Mouse (Mus musculus) c-Kit-positive CD71-negative TER-119-negative erythroid progenitor cells, embryonic 14.5 days (primary cell): ENCODE data around the gene Akirin1.

Source experiments
- DNase-seq: peaks from one replicate; pipeline ENCODE4 v3.0.0-alpha.2; 2013; ENCODE audit warnings: low read depth

Akirin1 gene

DNA sequence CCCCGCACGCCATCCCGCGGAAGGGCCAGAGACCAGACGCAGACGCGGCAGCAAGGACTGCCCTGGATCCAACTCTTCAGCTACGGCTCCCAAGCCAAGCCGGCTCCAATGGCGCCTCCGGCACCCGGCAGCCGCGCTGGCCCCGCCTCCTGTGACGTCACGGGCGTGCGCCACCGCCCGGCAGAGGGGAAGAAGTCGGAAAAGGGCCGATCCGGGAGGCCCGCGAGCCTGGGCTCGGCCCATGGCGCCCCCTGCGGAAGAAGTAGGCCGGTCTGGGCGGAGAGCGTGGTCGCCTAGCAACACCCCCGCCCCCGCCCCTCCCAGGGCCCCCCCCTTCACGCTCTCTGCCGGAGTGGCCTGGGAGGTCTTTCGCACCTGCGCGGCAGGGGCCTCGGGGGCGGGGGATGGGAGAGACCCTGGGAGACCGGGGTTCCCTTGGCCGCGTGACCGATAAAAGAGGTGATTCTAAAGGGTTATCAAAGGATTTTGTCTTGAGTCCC is at the start of gene Akirin1:
Gene Akirin1 (minus strand): TSS at position 194 of the 500 bp plus-strand sequence.
- peak; percentile 88 for DNase-seq

DNA sequence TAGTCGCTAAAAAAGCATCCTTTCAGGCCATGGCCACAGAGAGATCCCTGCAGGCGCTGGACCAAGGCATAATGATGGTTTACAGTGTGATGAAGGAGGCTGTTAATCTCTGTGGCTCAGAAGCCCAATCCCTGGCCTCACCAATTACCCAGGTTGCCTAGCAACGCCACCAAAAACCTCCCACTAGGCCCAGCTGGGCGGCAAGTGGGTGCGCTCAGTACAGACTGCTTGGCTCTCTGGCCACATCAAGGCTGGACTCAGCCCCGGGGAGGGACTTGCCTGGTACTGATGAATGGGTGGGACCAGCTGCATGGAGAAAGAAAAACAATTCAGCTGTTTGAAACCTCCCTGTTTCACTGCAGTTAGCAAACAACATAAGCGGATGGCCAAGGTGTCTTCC is 47.7 kb upstream of the Akirin1 start:
- DNase-seq, result no peak

DNA sequence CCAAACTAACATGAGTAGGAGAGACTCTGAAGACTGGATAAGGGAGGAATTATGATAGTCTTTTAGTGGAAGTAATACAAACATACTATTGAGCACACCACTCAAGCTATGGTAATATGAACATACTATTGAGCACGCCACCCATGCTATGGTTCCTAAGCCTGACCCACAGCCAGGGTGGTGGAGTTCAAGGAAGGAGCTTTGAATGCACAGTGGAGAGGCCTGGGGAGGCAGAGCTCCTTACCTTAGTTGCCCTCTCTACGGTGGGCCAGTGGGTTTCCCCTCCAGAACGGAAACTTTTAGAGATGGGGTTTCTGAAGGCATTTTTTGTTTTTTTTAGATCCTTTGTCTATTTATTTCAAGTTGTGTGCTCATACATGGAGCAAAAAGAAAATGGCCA is 47.3 kb upstream of the Akirin1 start:
- no peak for DNase-seq

DNA sequence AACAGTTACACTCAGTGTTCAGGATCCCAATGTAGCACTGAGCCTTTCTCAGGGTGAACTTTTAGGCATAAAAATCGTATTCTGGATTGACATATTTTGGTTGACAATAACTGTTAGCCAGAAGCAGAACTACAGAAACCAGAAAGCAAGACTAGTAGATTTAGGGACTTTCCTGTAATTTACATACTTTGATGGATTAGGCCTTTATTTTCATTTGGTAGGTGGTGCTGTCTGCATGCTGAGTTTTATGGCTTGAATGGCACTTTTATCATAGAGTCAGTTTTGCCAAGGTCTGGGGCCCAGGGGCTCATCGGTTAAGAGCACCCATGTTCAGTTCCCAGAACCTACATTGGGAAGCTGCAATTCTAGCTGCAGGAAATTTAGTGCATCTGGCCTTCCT is 44.9 kb upstream of the Akirin1 start:
- DNase-seq, result no peak

DNA sequence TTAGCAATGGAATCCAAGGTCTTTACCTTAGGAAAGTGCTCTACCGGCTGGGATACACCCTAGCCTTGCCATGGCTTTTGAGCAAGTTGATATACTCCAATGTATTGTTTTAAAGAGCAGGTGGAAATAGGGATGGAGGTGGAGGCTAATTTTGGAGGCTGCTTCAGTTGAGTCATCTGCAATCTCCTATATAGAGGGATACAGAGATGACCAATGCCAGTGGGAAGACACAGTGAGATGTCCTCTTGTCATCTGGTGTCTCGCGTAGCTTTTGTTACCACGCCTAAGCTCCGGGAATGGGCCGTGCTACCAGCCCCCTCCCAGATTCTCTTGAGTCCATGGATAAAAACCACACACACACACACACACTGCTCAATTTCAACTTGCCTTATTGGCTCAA is 43.0 kb upstream of the Akirin1 start:
- DNase-seq, result no peak

DNA sequence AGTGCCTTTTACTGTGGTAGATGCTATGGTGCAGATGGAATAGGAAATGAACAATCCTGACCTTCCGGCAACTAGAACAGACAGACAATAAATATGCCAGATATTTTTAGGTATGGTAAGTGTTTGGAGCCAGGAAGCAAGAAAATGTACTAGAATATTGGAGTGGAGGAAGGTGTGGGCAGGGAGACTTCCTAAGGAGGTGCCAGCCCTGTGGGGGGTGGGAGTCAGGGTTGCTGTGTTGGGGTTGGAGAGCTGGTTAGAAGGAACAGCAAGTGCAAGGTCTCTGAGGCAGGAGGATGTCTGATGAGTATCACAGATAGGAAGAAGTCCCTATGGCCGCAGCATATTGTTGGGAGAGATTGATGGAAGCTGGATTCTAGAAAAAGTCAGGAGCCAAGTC is 42.5 kb upstream of the Akirin1 start:
- no peak for DNase-seq

DNA sequence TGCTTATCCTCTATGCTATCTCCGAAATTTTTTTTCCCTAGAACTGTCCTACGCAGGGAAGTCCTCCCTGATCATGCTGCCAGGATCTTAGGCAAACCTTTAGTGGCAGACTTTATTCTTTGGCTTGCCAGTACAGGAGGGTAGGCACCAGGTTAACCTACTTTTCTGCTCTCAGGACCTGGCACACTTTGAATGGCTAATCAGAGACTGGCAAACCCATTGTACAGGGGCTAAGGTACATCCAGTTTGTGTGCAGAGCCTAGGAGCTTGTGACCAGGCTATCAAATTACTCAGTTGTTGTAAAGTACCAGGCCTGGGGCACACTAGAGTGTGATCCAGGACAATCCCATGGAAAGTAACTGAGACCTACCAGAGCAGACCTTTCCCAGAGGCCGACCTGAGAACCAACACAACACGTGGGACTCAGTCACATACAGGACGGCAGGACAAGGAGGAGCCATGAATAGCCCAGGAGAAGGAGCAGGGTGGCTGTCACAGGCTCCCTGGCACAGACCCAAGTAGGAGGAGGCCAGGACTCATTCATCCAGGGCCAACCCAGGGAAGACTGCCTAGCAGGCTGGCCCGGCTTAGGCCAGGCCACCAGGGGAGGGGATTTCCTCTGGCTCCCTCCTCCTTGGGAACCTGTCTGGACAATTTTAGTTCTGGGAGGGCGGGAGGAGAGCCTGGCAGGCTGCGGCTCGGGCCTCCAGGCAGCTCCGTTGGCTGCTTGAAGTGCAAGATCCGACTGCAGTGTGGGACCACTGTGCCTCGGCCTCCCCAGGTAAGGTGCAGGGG is 37.2 kb upstream of the Akirin1 start, which contains the start of gene Rhbdl2:
Gene Rhbdl2 (plus strand): TSS at position 684 of the 795 bp plus-strand sequence.
- no peak for DNase-seq

DNA sequence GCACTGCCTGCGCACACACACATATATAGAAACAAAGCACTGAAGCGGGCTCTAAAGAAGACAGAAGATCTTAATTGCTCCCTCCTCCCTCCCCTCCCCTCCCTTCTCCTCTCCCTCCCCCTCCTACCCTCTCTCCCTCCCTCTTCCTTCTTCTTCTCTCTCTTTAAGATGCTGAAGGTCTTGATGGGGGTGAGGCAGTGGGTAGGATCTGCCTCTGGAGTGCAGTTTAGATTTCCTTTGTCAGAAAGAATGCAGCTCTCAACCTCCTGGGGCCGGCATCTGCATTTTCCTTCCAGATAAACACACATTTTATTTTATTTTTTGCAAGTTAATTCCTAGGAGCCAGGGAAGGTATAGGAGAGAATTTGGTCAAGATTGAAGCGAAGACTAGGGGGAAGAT is 18.1 kb upstream of the Akirin1 start:
- no peak for DNase-seq

DNA sequence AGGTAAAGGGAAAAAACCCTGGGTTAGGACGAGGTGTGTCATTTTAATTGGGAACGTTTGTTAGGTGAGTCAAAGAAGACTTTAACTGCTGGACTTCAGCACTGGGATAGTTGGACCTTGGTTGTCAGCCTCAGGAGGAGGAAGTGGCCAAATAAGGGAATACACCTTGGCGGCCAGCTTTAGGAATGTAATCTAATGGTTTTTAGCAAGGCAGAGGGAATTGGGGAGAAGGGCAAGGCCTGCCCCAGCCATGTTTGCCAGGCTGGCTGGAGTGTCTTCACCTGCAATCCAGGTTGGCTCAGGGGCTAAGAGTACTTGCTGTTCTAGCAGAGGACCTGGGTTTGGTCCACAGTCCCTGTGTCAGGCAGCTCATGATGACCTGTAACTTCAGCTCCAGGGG is 17.7 kb upstream of the Akirin1 start:
- DNase-seq, result no peak

DNA sequence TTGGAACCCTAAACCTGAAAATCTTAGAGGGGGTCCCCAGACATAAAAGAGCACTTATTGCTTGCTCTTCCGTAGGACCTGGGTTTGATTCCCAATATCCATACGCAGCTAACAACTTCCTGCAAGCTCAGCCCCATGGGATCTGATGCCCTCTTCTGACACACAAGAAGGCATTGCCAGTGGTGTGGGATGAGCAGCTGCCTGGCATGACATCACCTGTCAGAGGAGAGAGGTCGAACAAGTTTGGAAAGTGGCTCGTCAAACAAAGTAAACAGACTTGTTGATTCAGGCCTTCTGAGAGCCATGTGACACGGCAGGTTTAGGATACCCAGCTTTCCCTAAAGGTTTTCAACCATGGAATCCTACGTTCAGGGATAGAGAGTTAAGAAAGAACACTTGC is 14.9 kb upstream of the Akirin1 start:
- no peak for DNase-seq

DNA sequence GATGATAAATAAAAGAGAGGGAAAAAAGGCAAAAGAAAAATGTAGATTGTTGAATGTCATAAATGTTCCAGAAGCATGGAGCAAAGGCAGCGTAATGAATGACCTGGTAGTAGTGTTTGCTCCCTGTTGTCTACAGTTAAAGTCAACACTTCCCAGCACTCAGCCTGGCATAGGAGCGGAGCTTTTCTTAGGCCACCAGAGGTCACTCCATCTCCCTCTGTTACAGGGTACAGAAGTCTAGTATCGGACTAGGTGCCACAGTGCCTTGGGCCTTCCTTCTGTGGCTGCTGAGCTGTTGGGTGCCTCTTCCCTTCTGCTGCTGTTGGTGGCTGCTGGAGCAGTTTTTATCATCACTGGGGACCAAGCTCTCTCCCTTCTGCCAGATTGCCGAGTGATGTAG is 8.2 kb upstream of the Akirin1 start:
- no peak for DNase-seq

DNA sequence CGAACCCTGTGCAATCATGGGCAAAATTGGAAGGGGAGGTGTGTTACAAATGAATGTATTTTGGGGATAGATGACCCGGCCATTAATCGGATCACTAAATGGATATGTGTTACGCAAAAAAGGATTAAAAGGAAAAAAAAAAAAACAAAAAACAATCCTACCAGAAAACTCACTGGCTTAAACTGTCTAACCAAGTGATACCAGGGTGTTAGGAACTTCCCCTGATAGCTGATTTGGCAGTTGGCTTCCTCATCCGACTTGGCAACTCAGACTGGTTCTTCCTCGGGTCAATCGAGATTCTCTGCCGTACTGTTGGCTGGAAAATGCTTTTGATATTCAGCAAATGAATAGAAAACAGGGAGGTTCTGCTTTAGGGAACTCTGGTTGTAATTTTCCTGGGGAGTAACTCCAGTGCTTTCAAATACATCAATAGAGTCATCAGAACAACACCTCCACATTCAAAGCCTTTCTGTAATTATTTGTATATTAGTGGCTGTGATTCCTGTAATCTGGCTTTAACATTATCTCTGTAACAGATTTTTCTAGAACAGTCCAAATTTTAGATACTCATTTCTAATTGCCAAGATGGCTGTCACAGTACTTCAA is 665 bp upstream of the Akirin1 start:
- no peak for DNase-seq

DNA sequence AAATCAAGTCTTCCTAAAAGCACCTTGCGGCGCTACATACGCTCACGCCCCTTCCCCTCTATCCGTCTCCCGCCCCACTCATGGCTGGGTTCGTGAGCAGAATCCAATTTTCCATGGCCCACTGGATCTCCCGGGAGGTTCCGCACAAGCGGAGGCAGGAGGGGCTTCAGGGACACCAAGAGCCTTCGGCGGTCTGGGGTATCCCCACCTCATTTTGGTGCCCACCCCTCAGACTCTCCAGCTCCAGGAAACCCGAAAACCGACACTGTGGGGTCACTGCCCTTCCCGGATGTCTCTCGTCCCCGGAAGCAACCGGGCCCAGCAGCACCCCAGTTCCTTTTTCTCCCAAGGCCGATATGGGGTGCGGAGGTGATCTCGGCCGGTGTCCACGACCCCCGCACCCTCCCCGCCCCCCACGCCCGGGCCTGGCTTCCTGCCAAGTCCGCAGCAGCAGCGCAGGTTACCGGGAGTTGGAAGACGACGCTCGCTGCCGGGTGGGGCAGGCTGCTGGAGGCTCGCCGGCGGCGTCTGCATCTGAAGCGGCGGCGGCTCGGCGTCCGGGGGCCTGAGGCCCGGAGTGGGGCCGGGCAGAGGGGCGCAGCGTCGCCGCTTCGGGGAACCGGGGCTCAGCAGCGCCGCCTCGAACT is 538 bp downstream of the Akirin1 start:
- DNase-seq, result no peak

DNA sequence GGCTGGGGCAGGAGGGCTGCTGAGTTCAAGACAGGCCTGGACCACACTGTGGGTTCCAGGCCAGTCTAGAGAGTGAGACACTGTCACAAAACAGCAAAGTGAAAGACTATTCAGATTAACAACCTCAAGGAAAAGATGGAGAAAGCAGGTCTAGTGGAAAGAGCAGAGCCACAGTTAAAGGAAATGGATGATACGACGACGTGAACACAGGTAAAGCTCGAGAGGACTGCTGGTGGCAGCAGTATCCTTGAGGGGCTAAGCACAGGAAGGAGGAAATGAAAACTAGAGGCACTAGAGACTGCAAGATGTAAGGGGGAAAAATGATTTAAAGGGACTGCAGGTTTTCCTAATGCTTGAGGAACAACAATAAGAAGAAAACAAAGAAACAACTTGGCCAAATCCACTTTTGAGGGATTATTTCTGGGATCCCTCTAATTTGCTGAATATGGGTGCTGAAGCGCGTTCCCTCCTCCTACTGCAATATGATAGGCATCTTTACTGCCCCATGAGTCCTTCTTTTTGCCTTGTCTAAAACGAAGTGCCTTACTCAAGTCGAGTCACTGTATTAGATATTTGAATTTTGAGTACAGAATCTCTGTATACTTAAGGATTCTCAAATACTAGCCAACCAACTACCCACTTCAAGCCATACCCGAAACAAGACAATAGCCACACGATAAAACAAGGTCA is 1.3 kb downstream of the Akirin1 start:
- DNase-seq, result no peak

DNA sequence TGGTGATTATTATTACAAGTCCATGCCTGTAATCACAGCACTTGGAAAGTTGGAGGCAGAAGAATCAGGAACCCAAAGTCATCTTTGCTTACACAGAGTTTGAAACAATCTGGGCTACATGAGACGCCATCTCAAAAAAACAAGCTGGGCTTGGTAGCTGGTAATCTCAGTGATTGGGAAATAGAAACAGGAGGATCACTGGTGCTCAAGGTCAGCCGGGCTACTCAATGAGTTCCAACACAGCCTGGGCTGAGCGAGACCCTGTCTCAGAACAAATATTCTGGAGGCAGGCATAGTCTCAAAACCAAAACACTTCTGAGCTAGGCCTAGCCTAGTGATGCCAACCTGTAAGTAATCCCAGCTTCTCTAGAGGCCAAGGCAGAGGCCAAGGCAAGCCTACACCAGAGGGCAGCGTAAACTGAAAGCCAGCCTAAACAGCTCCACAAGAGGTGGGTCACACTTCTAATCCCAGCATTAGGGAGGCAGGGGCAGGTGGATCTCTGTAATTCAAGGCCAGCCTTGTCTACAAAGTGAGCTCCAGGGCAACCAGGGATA is 4.8 kb downstream of the Akirin1 start:
- DNase-seq, result no peak

DNA sequence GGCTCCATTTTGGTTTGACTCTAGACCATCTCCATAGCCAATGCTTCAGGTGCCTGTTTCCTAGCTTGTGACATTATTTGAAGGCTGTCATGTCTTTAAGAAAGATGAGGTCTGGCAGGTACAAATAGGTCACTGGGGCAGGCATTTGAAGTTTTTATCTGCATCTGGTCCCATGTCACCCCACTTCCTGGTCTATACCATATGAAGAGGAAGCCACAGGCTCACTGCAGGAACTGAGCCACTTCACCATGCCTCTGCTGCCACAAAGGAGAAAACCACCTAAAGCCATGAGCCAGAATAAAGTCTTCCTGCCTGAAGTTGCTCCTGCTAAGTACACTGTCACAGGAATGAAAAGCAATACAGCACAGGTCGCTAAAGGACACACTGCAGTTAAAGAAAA is 7.3 kb downstream of the Akirin1 start:
- DNase-seq, result no peak

DNA sequence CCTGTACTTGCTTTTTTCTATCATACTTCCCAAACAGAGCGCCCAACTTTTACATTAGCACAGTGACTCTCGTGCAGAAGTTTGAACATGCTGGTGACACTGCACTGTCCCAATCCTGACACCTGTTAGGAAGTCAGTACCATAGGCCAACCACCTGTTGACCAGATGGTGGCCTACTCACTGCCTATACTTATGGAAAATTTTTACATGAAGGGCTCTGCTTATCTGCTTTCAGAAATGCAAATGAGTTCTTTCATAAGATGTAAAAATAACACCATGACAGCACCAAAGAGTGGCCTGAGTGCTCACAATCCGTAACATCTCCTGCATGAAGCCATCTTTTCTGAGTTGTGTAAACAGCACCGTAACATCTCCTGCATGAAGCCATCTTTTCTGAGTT is 11.4 kb downstream of the Akirin1 start:
- DNase-seq, result no peak

DNA sequence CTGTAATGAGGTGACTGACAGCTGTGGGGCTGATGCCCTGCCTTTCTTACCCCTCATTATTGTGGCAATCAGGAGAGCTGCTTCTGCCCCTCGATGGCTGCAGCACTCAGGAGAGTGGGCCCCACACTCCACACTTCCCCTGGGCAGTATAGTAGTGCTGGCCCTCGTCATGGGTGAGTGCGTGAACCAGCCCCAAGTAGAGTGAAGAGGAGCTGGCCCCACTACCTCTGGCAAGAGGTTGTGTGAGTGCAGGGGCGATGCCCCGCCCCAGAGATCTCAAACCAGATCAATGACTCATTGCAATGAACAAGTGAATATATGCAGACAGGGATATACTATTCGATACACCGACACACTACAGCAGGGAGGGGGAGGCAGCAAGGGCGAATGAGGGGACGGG is 16.6 kb downstream of the Akirin1 start:
- DNase-seq, result no peak

DNA sequence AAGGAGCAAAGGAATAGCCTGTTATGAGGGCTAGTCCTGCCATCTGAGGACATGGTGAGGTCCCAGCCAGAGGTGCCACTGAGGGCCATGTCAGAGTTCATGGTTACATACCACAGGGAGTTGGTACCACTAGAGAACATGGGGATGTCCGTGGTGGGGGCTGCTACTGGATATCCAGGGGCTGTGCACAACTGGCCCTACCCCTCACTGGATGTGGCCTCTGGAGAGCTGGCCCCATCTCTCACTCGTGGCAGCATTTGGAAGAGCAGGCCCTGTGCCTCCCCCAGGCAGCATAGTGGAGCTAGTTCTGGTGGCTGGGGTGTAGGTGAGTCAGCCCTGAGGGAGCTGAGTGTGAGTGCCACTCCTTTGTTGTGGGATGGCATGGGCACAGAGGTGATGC is 17.2 kb downstream of the Akirin1 start:
- DNase-seq, result no peak

DNA sequence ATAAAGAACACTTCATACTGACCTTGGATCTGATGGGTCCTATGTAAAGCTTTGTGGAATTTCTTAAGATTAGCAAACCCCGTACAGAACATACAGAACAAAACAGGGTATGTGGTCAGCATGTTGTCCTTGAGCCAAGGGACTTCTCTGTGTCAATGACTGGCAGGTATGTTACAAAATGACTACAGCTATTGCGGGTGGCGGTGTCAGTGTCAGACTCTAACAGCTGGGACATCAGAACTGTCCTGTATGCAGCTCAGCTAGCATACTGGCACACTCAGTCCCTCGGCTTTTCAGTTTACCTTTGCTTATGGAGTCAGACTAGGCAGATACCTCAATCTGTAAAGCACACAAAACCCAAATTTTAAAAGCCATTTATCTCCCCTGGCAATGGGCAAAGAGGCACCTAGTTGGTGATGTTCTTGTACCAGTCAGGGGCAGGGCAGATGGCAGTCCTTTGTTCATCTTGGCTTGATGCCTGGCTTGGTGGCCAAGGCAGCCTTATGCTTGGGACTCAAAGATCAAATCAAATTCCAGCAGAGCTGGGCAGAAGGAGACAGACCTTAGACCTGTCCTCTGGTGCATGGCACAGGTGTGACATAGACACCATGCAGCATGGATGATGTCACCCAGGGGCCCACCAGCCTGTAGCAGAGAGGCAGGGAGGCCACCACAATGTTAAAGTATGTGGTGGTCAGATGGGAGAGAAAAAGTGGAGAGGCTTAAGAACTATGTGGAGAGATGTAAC is 17.8 kb downstream of the Akirin1 start:
- DNase-seq, result no peak

DNA sequence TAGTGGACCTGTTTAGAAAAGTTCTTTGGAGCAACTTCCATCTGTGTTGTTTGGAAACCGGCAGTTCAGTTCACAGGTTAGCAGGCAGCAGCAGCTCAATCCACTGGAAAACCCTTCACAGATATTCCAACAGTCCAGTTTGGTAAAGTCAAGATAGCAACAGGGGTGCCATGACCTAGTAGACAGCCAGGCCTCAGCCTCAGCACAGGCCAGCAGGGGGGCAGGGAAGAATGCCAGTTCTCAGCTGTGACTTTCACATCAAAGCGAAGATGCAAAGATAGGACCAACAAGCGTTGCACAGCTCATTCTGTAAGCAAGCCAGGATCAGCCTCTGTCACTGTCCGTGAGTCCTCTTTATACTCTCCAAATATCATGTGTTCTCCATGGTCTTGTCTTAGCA is 28.4 kb downstream of the Akirin1 start:
- no peak for DNase-seq

DNA sequence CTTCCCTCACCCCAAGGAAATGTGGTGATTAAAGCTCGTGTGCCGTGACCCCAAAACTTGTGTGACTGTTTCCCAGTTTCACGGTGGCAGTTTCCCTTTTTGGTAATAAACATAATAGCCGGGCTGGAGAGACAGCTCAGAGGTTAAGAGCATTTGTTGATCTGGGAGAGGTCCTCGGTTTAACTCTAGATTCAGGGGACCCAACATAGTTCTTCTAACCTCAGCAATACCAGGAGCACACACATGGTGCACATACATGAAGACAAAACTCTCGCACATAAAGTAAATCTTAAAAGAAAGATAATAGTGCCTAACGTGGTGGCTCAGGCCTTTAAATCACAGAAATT is 31.7 kb downstream of the Akirin1 start:
- DNase-seq, result no peak
